Mouse (Mus musculus) MEL (cell line): Measurements from ENCODE around the gene Glrx2. TPM values are rescaled to one million over a fixed set of nuclear protein-coding genes. Genes with fewer than 3 reads are reported as not detected.

Source experiments
- DNase-seq: peaks from one replicate; pipeline ENCODE4 v3.0.0; 2011; ENCODE audit warnings: low read depth, low spot score
- H3K27ac ChIP-seq: 2 replicates; pipeline ENCODE4 v1.5.1; 2012; ENCODE audit warnings: low read depth, mild to moderate bottlenecking, control low read depth, low read length, moderate library complexity; ENCODE audit not compliant: control insufficient read depth
- H3K27me3 ChIP-seq, 2 experiments: fragments of 150-350 bp in 1 of 2; sonication (generic) in 1 of 2; 2 replicates each; pipeline ENCODE4 v1.6.1; 2012; ENCODE audit warnings: low read length in 2 of 2, mild to moderate bottlenecking in 2 of 2, improper control_type of control experiment in 1 of 2, moderate library complexity in 1 of 2; ENCODE audit not compliant: insufficient read depth in 2 of 2, control insufficient read depth in 1 of 2
- H3K36me3 ChIP-seq, 2 experiments: 2 replicates each; pipeline ENCODE4 v1.6.1; 2012 to 2014; ENCODE audit warnings: low read length in 2 of 2, improper control_type of control experiment in 1 of 2, inconsistent platforms in 1 of 2, mild to moderate bottlenecking in 1 of 2; ENCODE audit not compliant: insufficient read depth in 2 of 2, control insufficient read depth in 1 of 2
- H3K4me1 ChIP-seq, 2 experiments: fragments of 150-350 bp in 1 of 2; sonication (generic) in 1 of 2; 2 replicates each; pipeline ENCODE4 v1.6.1; 2012; ENCODE audit warnings: low read length in 2 of 2, improper control_type of control experiment in 1 of 2, mild to moderate bottlenecking in 1 of 2; ENCODE audit not compliant: insufficient read depth in 2 of 2, control insufficient read depth in 1 of 2
- H3K4me3 ChIP-seq, 2 experiments: fragments of 150-350 bp in 1 of 2; sonication (generic) in 1 of 2; 2 replicates each; pipeline ENCODE4 v1.5.1; 2012; ENCODE audit warnings: low read depth in 2 of 2, low read length in 2 of 2, mild to moderate bottlenecking in 2 of 2, moderate library complexity in 2 of 2, control low read depth in 1 of 2, improper control_type of control experiment in 1 of 2; ENCODE audit not compliant: control insufficient read depth in 1 of 2, insufficient read depth in 1 of 2
- H3K79me2 ChIP-seq: 2 replicates; pipeline ENCODE4 v1.6.1; 2012; ENCODE audit warnings: mild to moderate bottlenecking, low read length, moderate library complexity; ENCODE audit not compliant: control insufficient read depth, poor library complexity, insufficient read depth
- H3K9ac ChIP-seq: 2 replicates; pipeline ENCODE4 v1.6.1; 2012; ENCODE audit warnings: low read depth, mild to moderate bottlenecking, control low read depth, low read length, moderate library complexity; ENCODE audit not compliant: control insufficient read depth, poor library complexity, severe bottlenecking
- H3K9me3 ChIP-seq: fragments of 150-350 bp; sonication (generic); replicated peaks from 2 replicates; pipeline ENCODE4 v1.6.1; 2012; ENCODE audit warnings: mild to moderate bottlenecking, low read length, improper control_type of control experiment, moderate library complexity; ENCODE audit not compliant: insufficient read depth
- BHLHE40 ChIP-seq: IDR thresholded peaks from 2 replicates; pipeline ENCODE4 v1.6.1; 2012; ENCODE audit warnings: low read depth, mild to moderate bottlenecking, inconsistent platforms, low read length, improper control_type of control experiment, borderline replicate concordance
- CTCF ChIP-seq, 3 experiments: IDR thresholded peaks in 2 of 3; conservative IDR thresholded peaks in 1 of 3; 2 replicates each; pipeline ENCODE4 v1.5.1; 2011 to 2012; ENCODE audit warnings: low read length in 3 of 3, low read depth in 2 of 3, mild to moderate bottlenecking in 2 of 3, improper control_type of control experiment in 1 of 3, inconsistent platforms in 1 of 3, mixed read lengths in 1 of 3, moderate library complexity in 1 of 3; ENCODE audit not compliant: control insufficient read depth in 1 of 3, insufficient read depth in 1 of 3, poor library complexity in 1 of 3, severe bottlenecking in 1 of 3
- ELF1 ChIP-seq: IDR thresholded peaks from 2 replicates; pipeline ENCODE4 v1.6.1; 2014; ENCODE audit warnings: low read depth, mild to moderate bottlenecking, inconsistent platforms, low read length, improper control_type of control experiment, moderate library complexity
- EP300 ChIP-seq, 2 experiments: IDR thresholded peaks; 2 replicates each; pipeline ENCODE4 v1.6.1; 2011; ENCODE audit warnings: improper control_type of control experiment in 2 of 2, low read length in 2 of 2, low read depth in 1 of 2, mild to moderate bottlenecking in 1 of 2
- GABPA ChIP-seq: IDR thresholded peaks from 2 replicates; pipeline ENCODE4 v1.6.1; 2012; ENCODE audit warnings: low read depth, mild to moderate bottlenecking, inconsistent platforms, low read length, improper control_type of control experiment, moderate library complexity
- GATA1 ChIP-seq: IDR thresholded peaks from 2 replicates; pipeline ENCODE4 v1.6.1; 2011; ENCODE audit warnings: low read depth, low read length, improper control_type of control experiment
- HCFC1 ChIP-seq: IDR thresholded peaks from 2 replicates; pipeline ENCODE4 v1.6.1; 2012; ENCODE audit warnings: low read depth, mild to moderate bottlenecking, inconsistent platforms, low read length, improper control_type of control experiment, moderate library complexity
- MAX ChIP-seq: IDR thresholded peaks from 2 replicates; pipeline ENCODE4 v1.6.1; 2011; ENCODE audit warnings: low read length, improper control_type of control experiment
- MAZ ChIP-seq: IDR thresholded peaks from 2 replicates; pipeline ENCODE4 v1.6.1; 2012; ENCODE audit warnings: low read depth, mild to moderate bottlenecking, inconsistent platforms, low read length, improper control_type of control experiment
- MEF2A ChIP-seq: IDR thresholded peaks from 2 replicates; pipeline ENCODE4 v1.6.1; 2014; ENCODE audit warnings: low read depth, mild to moderate bottlenecking, inconsistent platforms, low read length, improper control_type of control experiment; ENCODE audit not compliant: poor library complexity, insufficient replicate concordance, severe bottlenecking; ENCODE audit errors: extremely low read depth
- MYB ChIP-seq: IDR thresholded peaks from 2 replicates; pipeline ENCODE4 v1.6.1; 2011; ENCODE audit warnings: mild to moderate bottlenecking, low read depth, low read length, improper control_type of control experiment
- MYC ChIP-seq: IDR thresholded peaks from 2 replicates; pipeline ENCODE4 v1.6.1; 2011; ENCODE audit warnings: low read depth, mild to moderate bottlenecking, low read length, improper control_type of control experiment, moderate library complexity
- NELFE ChIP-seq: IDR thresholded peaks from 2 replicates; pipeline ENCODE4 v1.6.1; 2011; ENCODE audit warnings: low read depth, low read length, improper control_type of control experiment
- POLR2A ChIP-seq, 2 experiments: IDR thresholded peaks; 2 replicates each; pipeline ENCODE4 v1.6.1; 2011 to 2012; ENCODE audit warnings: low read length in 2 of 2, mild to moderate bottlenecking in 2 of 2, control low read depth in 1 of 2, improper control_type of control experiment in 1 of 2, low read depth in 1 of 2, moderate library complexity in 1 of 2; ENCODE audit not compliant: control insufficient read depth in 1 of 2, insufficient read depth in 1 of 2, poor library complexity in 1 of 2
- POLR2AphosphoS5 ChIP-seq: IDR thresholded peaks from 2 replicates; pipeline ENCODE4 v1.6.1; 2012; ENCODE audit warnings: low read depth, borderline replicate concordance, mild to moderate bottlenecking, inconsistent platforms, low read length, moderate library complexity, mixed read lengths
- RAD21 ChIP-seq: IDR thresholded peaks from 2 replicates; pipeline ENCODE4 v1.6.1; 2011; ENCODE audit warnings: mild to moderate bottlenecking, low read depth, low read length, improper control_type of control experiment
- SIN3A ChIP-seq: IDR thresholded peaks from 2 replicates; pipeline ENCODE4 v1.6.1; 2012; ENCODE audit warnings: low read length, improper control_type of control experiment, inconsistent platforms
- SMC3 ChIP-seq: IDR thresholded peaks from 2 replicates; pipeline ENCODE4 v1.6.1; 2011; ENCODE audit warnings: low read depth, low read length, improper control_type of control experiment
- TBP ChIP-seq: IDR thresholded peaks from 2 replicates; pipeline ENCODE4 v1.8.0; 2011; ENCODE audit warnings: low read depth, low read length, improper control_type of control experiment
- TCF12 ChIP-seq: IDR thresholded peaks from 2 replicates; pipeline ENCODE4 v1.6.1; 2014; ENCODE audit warnings: low read depth, mild to moderate bottlenecking, inconsistent platforms, low read length, improper control_type of control experiment, moderate library complexity
- UBTF ChIP-seq: IDR thresholded peaks from 2 replicates; pipeline ENCODE4 v1.6.1; 2012; ENCODE audit warnings: low read depth, mild to moderate bottlenecking, inconsistent platforms, low read length, improper control_type of control experiment, moderate library complexity, borderline replicate concordance; ENCODE audit not compliant: insufficient read depth
- USF2 ChIP-seq, 2 experiments: IDR thresholded peaks; 2 replicates each; pipeline ENCODE4 v1.6.1; 2011 to 2012; ENCODE audit warnings: improper control_type of control experiment in 2 of 2, low read length in 2 of 2, borderline replicate concordance in 1 of 2, inconsistent platforms in 1 of 2, low read depth in 1 of 2, mild to moderate bottlenecking in 1 of 2; ENCODE audit not compliant: insufficient read depth in 1 of 2
- ZC3H11A ChIP-seq: IDR thresholded peaks from 2 replicates; pipeline ENCODE4 v1.6.1; 2012; ENCODE audit warnings: low read depth, mild to moderate bottlenecking, inconsistent platforms, low read length, improper control_type of control experiment
- ZKSCAN1 ChIP-seq: IDR thresholded peaks from 2 replicates; pipeline ENCODE4 v1.6.1; 2012; ENCODE audit warnings: low read depth, mild to moderate bottlenecking, inconsistent platforms, low read length, improper control_type of control experiment, moderate library complexity
- ZMIZ1 ChIP-seq: IDR thresholded peaks from 2 replicates; pipeline ENCODE4 v1.6.1; 2012; ENCODE audit warnings: low read depth, mild to moderate bottlenecking, inconsistent platforms, low read length, improper control_type of control experiment, moderate library complexity
- ZNF384 ChIP-seq: IDR thresholded peaks from 2 replicates; pipeline ENCODE4 v1.6.1; 2012; ENCODE audit warnings: low read depth, mild to moderate bottlenecking, inconsistent platforms, low read length, improper control_type of control experiment
- polyA plus RNA-seq, 2 experiments: library from polyadenylated mRNA; stranded (reverse) in 1 of 2; unstranded in 1 of 2; fragments of >175 nt in 1 of 2; fragments of >200 nt in 1 of 2; gene quantifications; 2 replicates each; pipeline versions ENCODE4 v1.2.1 to v1.2.4; 2012; ENCODE audit warnings: low replicate concordance in 2 of 2, low read depth in 1 of 2; ENCODE audit not compliant: insufficient read length in 2 of 2, insufficient read depth in 1 of 2, missing spikeins in 1 of 2
- total RNA-seq: library from RNA; depleted of rRNA; stranded (reverse); fragments of 300-350 nt; gene quantifications from 2 replicates; pipeline ENCODE4 v1.2.3, GENCODE M21; 2012

The Glrx2 gene
- total and polyA plus RNA-seq, 3 experiments, result 25.3 to 61.6 TPM; not detected in 1

DNA sequence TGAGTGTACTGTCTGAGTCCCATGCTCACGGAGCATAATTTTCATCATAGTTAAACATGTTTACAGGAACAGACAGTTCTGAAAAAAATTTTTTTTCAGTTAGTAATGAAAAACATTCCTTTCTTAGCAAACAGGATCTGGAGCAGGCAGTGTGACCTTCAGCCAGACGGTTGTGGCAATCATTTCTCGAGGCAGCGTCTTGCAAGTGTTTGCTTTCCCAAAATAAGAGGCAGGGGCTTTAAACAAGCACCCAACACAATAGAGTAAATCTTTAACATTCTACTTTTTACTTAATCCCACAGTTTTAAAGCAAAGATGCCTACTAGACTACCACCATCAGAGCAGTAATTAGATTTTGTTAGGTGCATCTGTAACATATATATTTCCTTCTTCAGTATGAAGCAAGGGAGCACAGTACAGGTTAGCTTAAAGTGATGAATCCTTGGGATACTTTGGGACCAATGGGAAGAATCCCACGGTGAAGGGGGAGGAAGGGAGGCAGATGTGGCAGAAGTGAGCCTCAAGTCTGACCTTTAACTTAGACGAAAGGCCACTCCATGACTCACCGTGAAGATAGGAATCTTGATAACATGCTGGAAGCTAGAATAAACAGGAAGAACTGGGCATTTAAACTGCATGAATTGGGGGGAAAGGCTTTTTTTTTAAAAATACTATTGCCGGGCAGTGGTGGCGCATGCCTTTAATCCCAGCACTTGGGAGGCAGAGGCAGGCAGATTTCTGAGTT is 11.7 kb downstream of the Glrx2 start:
- Histone ChIP-seq H3K9me3 (no peaks in the 10 kb centered on the region), H3K36me3 (peaks cover 0 to 4% of the 10 kb centered on the region in 2 experiments; a peak in 2 of 4 replicates), H3K79me2 (no peaks in the 10 kb centered on the region), H3K9ac (no peak overlapping the region), H3K4me3 (no peak overlapping the region), H3K4me1 (peaks cover 2 to 6% of the 10 kb centered on the region in 2 experiments; a peak in 2 of 4 replicates), H3K27me3 (no peaks in the 10 kb centered on the region), H3K27ac (no peak overlapping the region)
- no peak for DNase-seq
- TF ChIP-seq ZC3H11A (no peak), GATA1 (peak; percentile 30; the same call in 1 of the 2 replicates), MYB (no peak), MAZ (no peak), NELFE (no peak), ZNF384 (no peak)

- no peaks in the 10 kb centered on the region for H3K27me3 ChIP-seq
- no peaks in the 10 kb centered on the region for H3K79me2 ChIP-seq
- peak; percentile 85 for DNase-seq
- no peak overlapping the region for H3K4me3 ChIP-seq
- no peaks in the 10 kb centered on the region; a peak in 1 of 4 replicates for H3K36me3 ChIP-seq
- H3K4me1 ChIP-seq, result no peaks in the 10 kb centered on the region; a peak in 1 of 4 replicates
- H3K9ac ChIP-seq, result no peak overlapping the region
- no peak overlapping the region for H3K27ac ChIP-seq
- TF ChIP-seq UBTF (no peak), MAZ (0 out of 2 replicates have a peak, but pooled peaks have one; percentile 28), HCFC1 (no peak), SMC3 (peak; percentile 73), CTCF (IDR thresholded peaks at IDR 0.05 in 2 of 3, conservative IDR thresholded peaks at IDR 0.05 in 1 of 3; ENCODE audit: control insufficient read depth in 1 of 3, insufficient read depth in 1 of 3, low read depth in 2 of 3, low read length in 3 of 3, poor library complexity in 1 of 3, severe bottlenecking in 1 of 3) (peak; percentile 63 to 72 (median 70)), ZMIZ1 (no peak), ELF1 (no peak), MYC (0 out of 2 replicates have a peak, but pooled peaks have one; percentile 48), ZC3H11A (peak; percentile 55), RAD21 (peak; percentile 74), MYB (no peak), SIN3A (no peak), TBP (no peak), ZKSCAN1 (no peak), GATA1 (no peak), TCF12 (no peak), MEF2A (no peak), USF2 (IDR thresholded peaks at IDR 0.05; ENCODE audit: borderline replicate concordance in 1 of 2, insufficient read depth in 1 of 2, low read depth in 1 of 2, low read length in 2 of 2) (no peak), MAX (no peak), POLR2A (IDR thresholded peaks at IDR 0.05; ENCODE audit: control insufficient read depth in 1 of 2, insufficient read depth in 1 of 2, low read depth in 1 of 2, low read length in 2 of 2, poor library complexity in 1 of 2) (no peak), EP300 (IDR thresholded peaks at IDR 0.05; ENCODE audit: low read depth in 1 of 2, low read length in 2 of 2) (no peak), POLR2AphosphoS5 (no peak), GABPA (no peak), BHLHE40 (no peak)
- H3K9me3 ChIP-seq, result no peaks in the 10 kb centered on the region
Measured at GRCm38 (mm10) chr1:143730899-143731298, 14.8 kb downstream of the Glrx2 start.
